Mouse (Mus musculus): ENCODE data around the gene Pax4. TPM values are rescaled to one million over a fixed set of nuclear protein-coding genes. Genes with fewer than 3 reads are reported as not detected.
A peak's percentile ranks its signal among the peaks of the same experiment; 100 is the strongest.

Gene Pax4
- polyA plus RNA-seq, 1 experiment: 0.39 TPM

GRCm38 (mm10) chr6:28450481-28450880 is 1.3 kb upstream of the Pax4 start:
- 18% methylated on average over 5 of the region's 5 CpGs for WGBS
- Histone ChIP-seq H3K36me3 (ENCODE audit: control insufficient read depth, insufficient read depth, low read length) (no peaks in the 10 kb centered on the region), H3K4me1 (ENCODE audit: control insufficient read depth, insufficient read depth, insufficient read length, low read length) (peaks cover 2% of the 10 kb centered on the region; the same call in 1 of the 2 replicates), H3K27ac (ENCODE audit: insufficient read depth, low read depth, low read length) (no peak overlapping the region), H3K27me3 (ENCODE audit: control insufficient read depth, insufficient read depth, low read length) (peaks cover 5% of the 10 kb centered on the region), H3K4me3 (ENCODE audit: low read depth, low read length) (no peak overlapping the region)
- TF ChIP-seq POLR2A (IDR thresholded peaks at IDR 0.05; ENCODE audit: low read depth, low read length): no peak
- TF ChIP-seq CTCF (IDR thresholded peaks at IDR 0.05; ENCODE audit: extremely low read depth, insufficient read length, insufficient replicate concordance, low read depth, low read length): no peak

GRCm38 (mm10) chr6:28447937-28448336 is 1.2 kb downstream of the Pax4 start:
- no peaks in the 10 kb centered on the region for H3K36me3 ChIP-seq (ENCODE audit: control insufficient read depth, insufficient read depth, low read length)
- H3K27ac ChIP-seq (ENCODE audit: insufficient read depth, low read depth, low read length): no peak overlapping the region
- peaks cover 5% of the 10 kb centered on the region for H3K27me3 ChIP-seq (ENCODE audit: control insufficient read depth, insufficient read depth, low read length)
- H3K4me1 ChIP-seq (ENCODE audit: control insufficient read depth, insufficient read depth, insufficient read length, low read length): no peaks in the 10 kb centered on the region
- no peak overlapping the region for H3K4me3 ChIP-seq (ENCODE audit: low read depth, low read length)
- no peak for TF ChIP-seq CTCF (IDR thresholded peaks at IDR 0.05; ENCODE audit: extremely low read depth, insufficient read length, insufficient replicate concordance, low read depth, low read length)
- no peak for TF ChIP-seq POLR2A (IDR thresholded peaks at IDR 0.05; ENCODE audit: low read depth, low read length)
- WGBS: 79% methylated on average over 7 of the region's 7 CpGs

- peaks cover 4% of the 10 kb centered on the region; the same call in 1 of the 2 replicates for H3K36me3 ChIP-seq (ENCODE audit: control insufficient read depth, insufficient read depth, low read length)
- H3K4me1 ChIP-seq (ENCODE audit: control insufficient read depth, insufficient read depth, insufficient read length, low read length): no peaks in the 10 kb centered on the region
- no peak for TF ChIP-seq POLR2A (IDR thresholded peaks at IDR 0.05; ENCODE audit: low read depth, low read length)
- TF ChIP-seq CTCF (IDR thresholded peaks at IDR 0.05; ENCODE audit: extremely low read depth, insufficient read length, insufficient replicate concordance, low read depth, low read length): no peak
- 31% methylated on average over 6 of the region's 6 CpGs for WGBS
- H3K27me3 ChIP-seq (ENCODE audit: control insufficient read depth, insufficient read depth, low read length): no peaks in the 10 kb centered on the region
- 0 out of 2 replicates have a peak overlapping the region, but pooled peaks have one; percentile 1 for H3K27ac ChIP-seq (ENCODE audit: insufficient read depth, low read depth, low read length)
- no peak overlapping the region; the same call in 1 of the 2 replicates for H3K4me3 ChIP-seq (ENCODE audit: low read depth, low read length)
Observed at GRCm38 (mm10) chr6:28431538-28431855, 17.7 kb downstream of the Pax4 start.

GRCm38 (mm10) chr6:28430795-28431537 is 18.2 kb downstream of the Pax4 start:
- Histone ChIP-seq H3K27me3 (ENCODE audit: control insufficient read depth, insufficient read depth, low read length) (no peaks in the 10 kb centered on the region), H3K4me1 (ENCODE audit: control insufficient read depth, insufficient read depth, insufficient read length, low read length) (no peaks in the 10 kb centered on the region), H3K27ac (ENCODE audit: insufficient read depth, low read depth, low read length) (0 out of 2 replicates have a peak overlapping the region, but pooled peaks have one; percentile 1), H3K4me3 (ENCODE audit: low read depth, low read length) (no peak overlapping the region; the same call in 1 of the 2 replicates), H3K36me3 (ENCODE audit: control insufficient read depth, insufficient read depth, low read length) (peaks cover 8% of the 10 kb centered on the region)
- no peak for TF ChIP-seq CTCF (IDR thresholded peaks at IDR 0.05; ENCODE audit: extremely low read depth, insufficient read length, insufficient replicate concordance, low read depth, low read length)
- TF ChIP-seq POLR2A (IDR thresholded peaks at IDR 0.05; ENCODE audit: low read depth, low read length): no peak
- WGBS: 42% methylated on average over 10 of the region's 10 CpGs

GRCm38 (mm10) chr6:28429870-28430269 is 19.3 kb downstream of the Pax4 start:
- H3K27ac ChIP-seq (ENCODE audit: insufficient read depth, low read depth, low read length): no peak overlapping the region
- no peak overlapping the region for H3K4me3 ChIP-seq (ENCODE audit: low read depth, low read length)
- no peaks in the 10 kb centered on the region for H3K27me3 ChIP-seq (ENCODE audit: control insufficient read depth, insufficient read depth, low read length)
- no peaks in the 10 kb centered on the region; the same call in 1 of the 2 replicates for H3K4me1 ChIP-seq (ENCODE audit: control insufficient read depth, insufficient read depth, insufficient read length, low read length)
- 91% methylated on average over 11 of the region's 11 CpGs for WGBS
- no peak for TF ChIP-seq POLR2A (IDR thresholded peaks at IDR 0.05; ENCODE audit: low read depth, low read length)
- TF ChIP-seq CTCF (IDR thresholded peaks at IDR 0.05; ENCODE audit: extremely low read depth, insufficient read length, insufficient replicate concordance, low read depth, low read length): no peak
- H3K36me3 ChIP-seq (ENCODE audit: control insufficient read depth, insufficient read depth, low read length): peaks cover 12% of the 10 kb centered on the region

GRCm38 (mm10) chr6:28428290-28428689 is 20.9 kb downstream of the Pax4 start, which contains the start of gene Gcc1:
Gene Gcc1 (minus strand): TSS chr6:28428390.
- no peaks in the 10 kb centered on the region for H3K27me3 ChIP-seq (ENCODE audit: control insufficient read depth, insufficient read depth, low read length)
- 91% methylated on average over 3 of the region's 3 CpGs for WGBS

GRCm38 (mm10) chr6:28427096-28427839 is 21.9 kb downstream of the Pax4 start, which contains the start of gene Fscn3:
Gene Fscn3 (plus strand): TSS chr6:28427789.
- WGBS: 73% methylated on average over 3 of the region's 3 CpGs
- Histone ChIP-seq H3K4me1 (ENCODE audit: control insufficient read depth, insufficient read depth, insufficient read length, low read length) (peaks cover 1% of the 10 kb centered on the region), H3K36me3 (ENCODE audit: control insufficient read depth, insufficient read depth, low read length) (peaks cover 12% of the 10 kb centered on the region), H3K27ac (ENCODE audit: insufficient read depth, low read depth, low read length) (no peak within 1 kb of the TSS), H3K4me3 (ENCODE audit: low read depth, low read length) (no peak within 1 kb of the TSS), H3K27me3 (ENCODE audit: control insufficient read depth, insufficient read depth, low read length) (no peaks in the 10 kb centered on the region)
- TF ChIP-seq CTCF (IDR thresholded peaks at IDR 0.05; ENCODE audit: extremely low read depth, insufficient read length, insufficient replicate concordance, low read depth, low read length) (no peak), POLR2A (IDR thresholded peaks at IDR 0.05; ENCODE audit: low read depth, low read length) (no peak)

More at GRCm38 (mm10) chr6:28428290-28428689, 20.9 kb downstream of the Pax4 start, which contains the start of gene Gcc1:
- no peak for TF ChIP-seq CTCF (IDR thresholded peaks at IDR 0.05; ENCODE audit: extremely low read depth, insufficient read length, insufficient replicate concordance, low read depth, low read length)
- no peak for TF ChIP-seq POLR2A (IDR thresholded peaks at IDR 0.05; ENCODE audit: low read depth, low read length)
- Histone ChIP-seq H3K4me1 (ENCODE audit: control insufficient read depth, insufficient read depth, insufficient read length, low read length) (no peaks in the 10 kb centered on the region; the same call in 1 of the 2 replicates), H3K4me3 (ENCODE audit: low read depth, low read length) (no peak within 1 kb of the TSS), H3K27ac (ENCODE audit: insufficient read depth, low read depth, low read length) (no peak within 1 kb of the TSS), H3K36me3 (ENCODE audit: control insufficient read depth, insufficient read depth, low read length) (peaks cover 12% of the 10 kb centered on the region)

Data from small intestine, adult 2 months (tissue).